Mouse (Mus musculus) left cerebral cortex, postnatal 25 days (tissue): ENCODE measurements around the gene Olfm1. TPM values are rescaled to one million over a fixed set of nuclear protein-coding genes. Genes with fewer than 3 reads are reported as not detected.

Experiments
- DNase-seq, 2 experiments: peaks; one replicate each; pipeline ENCODE4 v3.0.0; 2022; ENCODE audit warnings: low spot score in 2 of 2, mixed read lengths in 1 of 2
- intact Hi-C: fragments of 180-260 bp; cut with DNase I; formaldehyde crosslinking; loops from one replicate; pipeline ENCODE4 v1.15.1; 2025
- total RNA-seq, 2 experiments: library from RNA; stranded (reverse); gene quantifications; 2 replicates each; pipeline ENCODE4 v1.2.3; 2021

The Olfm1 gene
- 1,000 to 10,000 TPM; 1,581 to 1,689 TPM for total RNA-seq

DNA sequence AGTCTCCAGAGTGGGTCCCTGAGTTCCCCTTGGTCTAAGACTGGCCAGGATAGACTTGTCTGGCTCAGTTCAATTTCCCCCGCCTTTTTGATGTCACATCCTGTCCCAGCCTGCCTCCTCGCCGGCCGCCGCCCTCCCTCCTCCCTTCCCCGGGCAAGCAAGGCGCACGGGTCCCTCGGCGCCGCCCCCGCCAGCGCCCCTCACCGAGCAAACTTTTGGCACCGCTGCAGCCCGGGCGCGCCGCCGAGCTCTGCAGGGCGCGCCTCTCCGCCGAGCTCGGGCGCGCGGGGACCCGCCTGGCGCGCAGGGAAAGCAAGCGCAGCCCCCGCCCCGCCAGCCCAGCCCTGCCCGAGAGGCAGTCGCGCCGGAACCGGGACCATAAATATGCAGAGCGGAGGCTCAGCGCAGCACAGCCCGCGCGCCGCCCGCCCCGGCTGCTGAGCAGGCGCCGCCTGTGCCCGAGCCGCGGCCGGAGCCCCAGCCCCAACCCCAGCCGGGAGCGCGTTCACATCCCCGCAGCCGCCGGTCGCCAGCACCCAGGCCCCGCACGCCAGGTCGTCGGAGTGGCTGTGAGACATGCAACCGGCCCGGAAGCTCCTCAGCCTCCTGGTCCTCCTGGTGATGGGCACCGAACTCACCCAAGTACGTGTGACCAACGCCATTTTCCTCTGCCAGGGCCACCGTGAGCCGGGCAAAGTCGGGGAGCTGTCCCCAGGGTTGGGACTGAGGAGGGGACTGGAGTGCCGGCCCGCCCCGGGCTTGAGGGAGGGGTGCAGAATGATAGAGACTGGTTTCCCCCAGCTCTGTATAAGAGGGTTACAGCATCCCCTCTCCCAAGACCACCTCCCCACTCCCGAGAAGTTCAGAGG is at the start of gene Olfm1:
TSS of gene Olfm1 (plus strand) at position 172 of the 869 bp plus-strand sequence.
- intact Hi-C loops: loop anchor here (5.0 kb wide), 1 partner anchor 71 kb away; no protein-coding TSS in a partner anchor
- peak; percentile 86 to 87 for DNase-seq

DNA sequence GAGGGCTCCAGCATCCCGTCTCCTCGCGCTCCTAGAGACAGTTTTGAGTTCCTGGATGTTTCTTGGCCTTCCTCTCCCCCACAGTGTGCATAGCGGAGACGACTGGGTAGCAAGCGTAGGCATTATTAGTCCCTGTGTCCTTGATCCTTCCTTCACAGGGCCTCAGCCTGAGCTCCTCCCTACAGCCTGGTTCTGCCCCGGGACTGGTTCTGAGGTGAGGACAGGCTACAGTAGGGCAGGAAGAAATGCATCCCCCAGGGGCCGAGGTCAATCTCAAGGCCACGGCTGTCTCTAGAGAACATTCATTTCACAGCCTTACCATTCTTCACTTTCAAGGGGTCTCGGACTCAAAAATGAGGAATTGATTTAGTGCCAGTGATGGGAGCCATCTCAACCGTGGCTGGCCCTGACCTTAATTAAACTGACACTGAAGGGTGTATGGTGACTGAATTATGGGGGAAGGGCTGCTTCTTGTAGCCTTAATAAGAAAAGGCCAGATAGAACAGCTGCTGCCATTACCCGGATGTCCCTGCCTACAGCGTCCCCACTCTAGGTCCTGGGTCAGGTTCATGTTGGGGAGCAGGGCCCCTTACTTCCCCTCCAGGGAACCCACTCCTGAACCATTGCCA is 49.3 kb upstream of the Olfm1 start:
- no peak for DNase-seq
- intact Hi-C loops: no loop called here

DNA sequence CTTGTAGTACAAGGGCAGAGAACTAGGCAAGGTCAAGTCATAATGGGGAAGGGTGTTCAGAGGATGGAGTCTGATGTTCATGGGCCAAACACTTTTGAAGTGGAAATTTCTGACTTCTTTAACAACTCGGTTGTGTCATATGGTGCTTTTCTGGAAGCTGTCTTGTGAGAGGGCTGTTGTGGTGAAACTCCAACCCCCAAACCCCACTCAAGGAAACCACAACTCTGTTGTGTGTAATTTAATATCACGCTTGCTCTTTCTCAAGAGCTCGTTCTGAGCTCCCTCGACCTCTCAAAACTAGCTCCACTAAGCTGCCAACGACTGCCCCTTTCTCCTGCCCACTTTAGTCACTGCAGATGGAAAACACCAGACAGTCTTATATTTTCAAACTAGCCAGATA is 47.1 kb upstream of the Olfm1 start:
- no peak for DNase-seq
- intact Hi-C loops: no loop called here

DNA sequence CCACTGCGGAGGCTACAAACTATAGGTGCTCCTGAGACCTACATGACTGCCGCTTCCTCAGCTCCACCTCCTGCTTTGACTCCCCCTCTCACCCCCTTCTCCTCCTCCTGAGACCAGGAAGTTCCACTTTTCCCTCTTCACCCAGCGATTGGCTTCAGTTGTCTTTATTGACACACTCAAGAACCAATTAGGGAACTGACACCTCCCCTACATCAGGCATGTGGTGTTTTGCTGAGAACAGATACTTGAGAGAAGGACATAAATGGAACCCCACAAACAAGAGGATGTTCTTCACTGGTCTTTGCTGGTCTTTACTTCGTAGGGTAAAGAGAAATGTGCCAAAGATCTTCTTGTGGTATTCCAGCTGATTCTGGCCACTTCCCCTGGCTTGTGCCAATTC is 46.6 kb upstream of the Olfm1 start:
- no peak for DNase-seq
- intact Hi-C loops: no loop called here

DNA sequence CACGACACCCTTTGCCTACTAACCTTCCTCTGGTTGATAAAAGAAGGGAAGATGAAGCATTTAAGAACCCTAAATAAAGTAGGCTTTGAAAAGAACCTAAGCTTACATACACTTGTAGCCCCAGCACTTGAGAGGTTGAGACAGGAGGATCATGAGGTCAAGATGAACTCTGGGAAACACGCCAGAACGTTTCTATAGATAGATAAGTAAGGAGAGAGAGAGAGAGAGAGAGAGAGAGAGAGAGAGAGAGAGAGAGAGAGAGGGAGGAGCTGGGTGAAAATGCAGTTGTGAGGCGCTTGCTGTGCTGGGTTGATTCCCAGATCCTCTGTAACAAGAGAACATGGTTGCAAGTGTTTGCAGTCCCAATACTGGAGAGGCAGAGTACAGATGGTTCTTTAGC is 46.1 kb upstream of the Olfm1 start:
- DNase-seq: no peak
- intact Hi-C loops: no loop called here

DNA sequence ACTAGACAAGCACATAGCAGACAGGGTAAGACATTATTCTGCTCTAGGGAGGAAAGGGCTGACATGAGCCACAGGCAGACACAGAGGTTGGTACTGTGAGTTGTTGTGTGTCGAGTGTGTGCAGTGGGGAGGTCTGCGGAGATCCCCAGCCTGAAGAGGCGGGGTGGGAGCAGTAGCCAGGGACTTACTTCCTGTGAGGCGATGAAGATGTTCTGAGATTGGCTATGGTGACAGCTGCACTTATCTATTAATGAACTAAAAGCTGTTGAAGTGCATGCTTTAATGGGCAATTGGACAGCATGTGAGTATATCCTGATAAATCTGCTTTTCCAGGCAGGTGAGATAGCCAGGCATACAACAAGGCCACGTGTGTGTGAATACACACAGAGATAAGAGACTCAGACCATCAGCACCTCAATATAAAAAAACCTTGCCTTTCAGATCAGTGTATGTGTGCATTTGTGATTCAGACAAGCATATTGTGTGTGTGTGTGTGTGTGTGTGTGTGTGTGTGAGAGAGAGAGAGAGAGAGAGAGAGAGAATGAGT is 45.5 kb upstream of the Olfm1 start:
- intact Hi-C loops: no loop called here
- DNase-seq: no peak

DNA sequence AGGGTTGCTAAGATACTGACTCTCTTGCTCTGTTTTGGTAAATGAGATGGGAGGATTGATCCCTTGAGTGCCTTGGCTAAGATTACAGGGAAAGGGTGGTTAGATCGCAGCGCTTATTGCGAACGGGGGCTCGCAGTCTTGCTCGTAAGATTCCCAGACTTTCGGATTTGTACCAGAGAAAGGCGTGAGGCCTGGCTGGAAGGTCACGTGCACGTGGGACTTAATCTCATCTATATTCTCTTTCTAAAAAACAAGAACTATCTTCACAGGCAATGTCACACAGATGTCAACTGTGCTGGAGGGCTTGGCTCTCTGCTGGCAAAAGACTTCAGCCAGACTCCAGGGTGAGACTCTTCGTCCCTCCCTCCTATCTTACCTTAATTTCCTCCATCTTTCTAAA is 43.1 kb upstream of the Olfm1 start:
- no peak for DNase-seq
- intact Hi-C loops: no loop called here

DNA sequence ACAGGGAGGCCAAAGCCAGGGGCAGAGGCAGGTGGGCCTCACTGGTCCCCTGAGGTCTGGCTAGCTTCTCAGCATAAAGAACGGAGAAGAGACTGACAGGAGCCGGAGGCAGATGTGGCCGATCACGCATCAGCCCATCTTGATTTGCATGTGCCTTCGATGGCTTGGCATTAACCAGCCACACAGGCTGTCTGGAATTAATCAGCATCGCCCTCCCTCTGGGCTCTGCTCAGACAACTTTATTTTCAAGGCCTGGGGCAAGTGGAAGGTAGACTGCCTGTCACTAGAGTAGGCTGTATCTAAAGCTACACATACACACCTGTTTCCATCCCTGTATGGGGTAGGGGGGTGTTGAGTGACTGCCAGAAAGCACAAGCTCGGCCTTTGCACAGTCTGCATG is 32.2 kb upstream of the Olfm1 start:
- no peak for DNase-seq
- intact Hi-C loops: no loop called here

DNA sequence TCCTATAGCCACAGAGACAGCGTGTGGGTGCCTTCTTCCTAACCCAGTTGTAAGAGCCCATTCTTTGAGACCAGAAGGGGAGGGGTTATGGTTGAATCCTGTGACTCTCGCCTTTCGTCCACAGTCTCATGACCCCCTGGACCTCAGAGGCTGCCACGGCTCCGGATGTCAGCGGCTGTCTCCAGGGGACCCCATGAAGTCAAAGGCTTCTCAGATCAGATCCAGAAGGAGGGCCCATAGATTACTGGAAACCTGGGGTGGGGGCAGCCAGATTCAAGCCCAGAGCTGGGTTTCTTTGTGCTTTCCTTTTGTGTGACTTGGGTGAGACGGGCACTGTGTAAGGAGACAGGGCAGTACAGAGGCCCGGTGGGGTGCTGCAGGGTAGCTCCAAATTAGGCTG is 27.2 kb upstream of the Olfm1 start:
- DNase-seq: no peak

DNA sequence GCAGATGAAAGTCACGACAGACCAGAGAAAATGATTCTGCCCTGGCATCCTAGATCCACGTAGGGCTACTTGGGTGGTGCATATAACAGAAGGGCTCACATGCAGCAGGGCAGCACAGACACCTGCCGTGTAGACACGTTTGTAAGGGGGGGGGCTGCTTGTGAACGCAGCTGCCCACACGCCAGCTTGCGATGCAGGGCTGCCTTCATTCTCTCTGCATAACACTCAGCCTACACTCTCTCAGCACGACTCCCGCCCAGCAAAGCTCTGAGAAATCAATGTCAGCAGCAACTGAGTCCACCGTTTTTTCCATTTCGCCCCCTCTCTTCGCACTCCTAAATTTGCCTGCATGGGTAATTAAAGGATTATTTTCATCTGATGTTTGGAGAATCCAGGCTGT is 23.5 kb upstream of the Olfm1 start:
- peak; percentile 81 to 96 for DNase-seq
- intact Hi-C loops: loop anchor here (1.0 to 2.0 kb wide), 3 partner anchors 65 to 101 kb away; no protein-coding TSS in a partner anchor

More for the DNA sequence above, 27.2 kb upstream of the Olfm1 start:
- intact Hi-C loops: no loop called here

DNA sequence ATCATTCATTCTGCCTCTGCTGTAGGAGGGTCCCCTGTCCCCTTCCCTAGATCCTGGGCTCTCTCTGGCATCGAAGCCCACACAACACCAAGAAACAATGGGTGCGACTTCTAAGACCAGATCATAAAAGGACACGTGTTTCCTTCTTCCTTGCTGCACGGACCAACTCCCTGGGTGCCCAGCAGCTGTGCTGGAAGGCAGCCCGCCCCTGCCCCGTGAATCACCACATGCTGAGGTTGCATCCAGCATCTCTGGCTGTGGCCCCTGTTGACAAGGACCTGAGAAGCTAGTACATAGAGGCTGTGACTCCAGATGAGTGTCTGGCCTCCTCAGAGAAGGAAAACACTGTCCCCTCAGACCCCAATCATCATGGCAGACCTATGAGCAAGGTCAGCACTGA is 20.8 kb upstream of the Olfm1 start:
- intact Hi-C loops: no loop called here
- DNase-seq: peak in 1 of 2 experiments; percentile 9

DNA sequence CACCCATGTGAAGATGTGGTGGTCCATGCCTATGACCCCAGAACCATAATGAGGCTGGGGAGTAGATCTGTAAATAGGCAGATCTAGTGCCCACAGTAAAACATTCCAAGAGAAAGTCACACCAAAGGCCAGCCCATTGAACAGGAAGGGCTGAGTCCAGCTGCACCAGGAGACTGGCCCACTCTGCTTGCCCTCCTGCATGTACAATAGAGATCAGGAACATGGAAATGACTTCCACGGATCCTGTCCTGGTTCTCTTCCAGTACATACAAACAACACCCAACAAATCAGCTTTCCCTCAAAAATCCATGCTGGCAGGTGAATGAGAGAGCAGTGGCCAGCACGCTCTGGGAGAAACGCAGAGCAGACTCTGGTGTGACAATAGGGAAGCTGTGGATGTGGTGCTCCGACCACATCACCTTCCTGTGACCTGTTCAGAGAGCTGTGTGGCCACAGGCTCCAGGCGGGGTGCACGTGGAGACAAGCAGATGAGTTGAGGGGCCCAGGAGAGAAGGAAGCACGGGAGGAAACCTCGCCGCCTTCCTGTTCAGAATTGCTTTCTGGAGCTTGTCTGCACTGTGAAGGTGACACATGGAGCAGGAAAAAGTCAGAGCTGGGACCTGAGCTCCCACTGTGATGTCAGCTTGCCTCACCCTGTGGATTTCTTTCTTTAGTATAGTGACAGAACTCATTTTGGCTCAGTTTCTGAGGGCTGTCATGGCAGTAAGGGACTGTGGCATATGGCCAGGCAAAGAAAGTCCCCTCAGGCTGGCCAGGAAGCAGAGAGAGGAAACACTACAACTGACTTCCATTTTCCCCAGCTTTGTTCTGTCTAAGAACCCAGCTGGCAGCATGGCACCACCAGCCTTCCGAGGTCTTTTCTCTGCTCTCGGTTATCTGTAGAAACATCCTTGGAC is 19.3 kb upstream of the Olfm1 start:
- intact Hi-C loops: no loop called here
- no peak for DNase-seq

DNA sequence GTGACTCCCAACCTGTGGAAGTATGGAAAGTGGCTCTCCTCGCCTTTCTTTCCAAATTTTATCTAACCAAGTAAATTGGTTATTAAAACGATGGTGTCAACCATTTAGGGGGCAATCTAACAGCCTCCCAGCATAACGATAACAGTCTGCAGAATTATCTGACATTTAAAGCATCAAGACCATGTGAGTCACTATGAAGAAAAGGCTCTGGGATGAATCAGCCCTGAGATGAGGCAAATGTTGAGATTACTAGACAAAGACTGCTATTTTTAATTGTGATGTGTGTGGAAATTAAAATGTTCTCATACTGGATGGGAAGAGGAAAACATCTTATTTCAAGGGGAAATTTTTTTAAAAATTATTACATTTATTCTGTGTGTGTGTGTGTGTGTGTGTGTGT is 18.4 kb upstream of the Olfm1 start:
- peak in 1 of 2 experiments; percentile 53 for DNase-seq
- intact Hi-C loops: no loop called here

DNA sequence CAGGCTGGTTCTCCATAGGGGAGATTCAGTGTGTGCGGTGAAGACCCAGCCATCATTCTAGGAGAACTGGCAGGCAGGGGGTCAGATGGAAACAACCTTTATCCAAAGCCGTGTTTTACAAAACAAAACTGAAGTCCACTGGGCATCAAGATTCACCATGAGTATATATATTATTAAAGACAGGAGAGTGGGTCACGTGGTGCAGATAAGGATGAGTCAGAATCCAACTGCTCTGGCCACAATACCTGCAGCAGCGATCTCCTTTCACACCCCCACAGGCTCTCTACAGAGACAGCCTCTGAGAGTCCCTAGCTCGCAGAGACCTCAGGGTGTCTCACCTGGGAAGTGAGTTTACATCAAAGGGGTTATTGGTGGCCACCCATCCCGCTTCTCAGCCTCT is 14.2 kb upstream of the Olfm1 start:
- DNase-seq: no peak
- intact Hi-C loops: no loop called here

DNA sequence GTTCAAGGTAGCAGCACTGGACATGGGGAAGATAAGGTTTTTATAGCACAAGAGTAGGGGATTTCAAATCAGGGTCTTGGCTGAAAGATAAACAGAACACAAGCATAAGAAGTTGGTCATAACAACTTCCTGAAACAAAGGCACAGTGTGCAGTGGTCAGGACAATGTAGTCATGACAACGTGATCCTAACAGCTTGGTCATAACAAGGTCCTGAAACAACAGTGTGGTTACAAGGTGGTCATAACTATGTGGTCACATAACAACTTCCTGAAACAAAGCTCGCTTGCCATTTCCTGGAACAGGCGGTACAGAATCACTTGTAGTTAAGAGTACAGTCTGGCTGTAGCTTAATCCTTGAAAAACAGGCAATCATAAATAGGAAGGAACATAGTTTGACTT is 12.7 kb upstream of the Olfm1 start:
- DNase-seq: no peak
- intact Hi-C loops: no loop called here

DNA sequence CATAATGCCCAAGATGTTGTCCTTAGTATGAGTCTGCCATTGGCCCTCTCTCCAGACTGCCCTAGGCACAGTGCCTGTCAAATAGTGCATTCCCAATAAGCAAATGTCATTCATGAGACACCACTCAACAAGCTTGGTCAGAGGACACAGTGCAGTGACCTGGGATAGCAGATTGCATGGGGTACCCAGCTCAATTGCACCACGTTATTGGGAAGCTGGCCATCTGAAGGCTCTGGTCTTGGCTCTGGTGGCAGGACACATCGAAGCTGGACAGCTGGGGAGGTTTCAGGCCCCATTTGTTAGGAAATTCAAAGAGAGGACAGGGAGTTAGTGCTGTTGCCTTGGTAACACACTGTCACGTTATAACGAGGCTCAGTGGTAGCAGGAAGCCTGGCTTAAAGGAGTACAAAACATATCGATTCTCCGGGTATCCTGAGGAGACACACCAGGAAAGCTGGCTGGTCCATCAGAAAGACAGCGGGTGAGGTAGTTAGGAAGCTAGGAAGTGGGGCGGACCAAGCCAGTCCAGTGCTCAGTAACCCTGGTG is 4.3 kb upstream of the Olfm1 start:
- intact Hi-C loops: no loop called here
- peak in 1 of 2 experiments; percentile 36 for DNase-seq

DNA sequence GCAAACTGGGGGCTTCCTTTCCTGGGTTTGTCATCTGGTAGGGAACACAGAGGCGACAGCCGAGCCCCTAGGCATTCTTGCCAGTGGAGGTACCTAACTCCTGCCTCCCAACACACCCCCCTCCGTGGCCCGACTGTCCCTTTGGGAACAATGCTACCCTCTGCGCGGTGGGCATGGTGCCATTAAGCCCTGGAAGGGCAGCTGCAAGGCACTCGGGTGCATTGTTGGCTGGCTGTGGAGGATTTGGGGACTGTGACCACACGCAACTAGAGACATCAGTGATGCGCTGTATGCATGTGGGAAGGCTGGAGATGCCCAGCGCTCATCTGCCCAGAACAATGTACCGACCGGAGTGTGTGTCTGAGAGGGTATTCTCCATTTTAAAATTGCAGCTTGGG is 897 bp downstream of the Olfm1 start:
- intact Hi-C loops: loop anchor here (1.0 to 5.0 kb wide), 3 partner anchors 71 to 124 kb away; no protein-coding TSS in a partner anchor
- peak in 1 of 2 experiments; percentile 38 for DNase-seq

DNA sequence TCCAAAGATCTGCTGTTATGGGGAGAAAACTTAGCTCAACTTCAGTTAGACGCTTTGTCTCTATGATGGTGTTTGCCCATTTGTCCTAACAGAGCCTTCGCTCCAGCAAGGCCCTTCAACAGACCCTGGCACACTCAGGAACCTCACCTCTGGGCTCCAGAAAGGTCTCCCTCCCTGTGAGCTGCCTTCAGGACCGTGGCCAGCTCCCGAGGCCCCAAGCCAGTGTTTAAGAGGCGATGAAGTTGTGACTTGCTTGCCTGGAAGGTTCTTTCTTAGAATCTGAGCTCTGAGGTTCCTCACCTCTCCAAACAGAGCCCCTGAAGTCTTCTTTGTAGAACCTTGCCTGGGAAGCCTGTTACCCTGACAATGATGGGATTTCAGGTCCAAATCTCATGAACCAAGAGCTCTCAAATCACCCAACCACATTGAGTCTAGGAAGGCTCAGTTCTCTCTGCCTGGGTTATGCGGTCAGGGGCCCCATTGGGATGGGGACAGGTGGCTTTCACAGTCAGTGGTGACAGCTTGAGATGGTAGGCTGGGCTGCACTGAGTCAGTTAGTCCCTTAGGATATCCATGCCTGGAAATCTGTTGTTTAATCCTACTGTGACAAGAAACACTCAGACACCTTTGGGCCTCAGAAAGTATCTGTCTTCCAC is 2.3 kb downstream of the Olfm1 start:
- DNase-seq: peak in 1 of 2 experiments; percentile 11
- intact Hi-C loops: loop anchor here (1.0 to 5.0 kb wide), 5 partner anchors 73 to 423 kb away; no protein-coding TSS in a partner anchor

DNA sequence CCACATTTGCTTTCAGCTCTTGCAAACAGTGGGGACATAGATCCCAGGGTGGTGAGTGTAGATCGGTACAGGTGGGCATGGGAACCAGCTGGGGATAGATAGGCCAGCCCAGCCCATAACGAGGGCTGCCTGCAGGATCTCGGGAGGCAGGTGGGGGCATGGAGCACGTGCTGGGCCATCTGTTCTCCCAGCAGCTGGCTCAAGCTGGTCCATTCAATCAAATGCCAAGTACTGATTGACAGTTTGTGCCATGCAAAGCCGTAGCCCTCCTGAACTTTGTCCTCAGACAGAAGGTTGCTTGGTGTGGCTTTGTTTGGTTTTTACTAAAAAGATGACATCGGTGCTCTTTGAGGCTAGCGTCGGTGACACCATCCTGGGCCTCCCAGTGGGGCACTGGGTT is 2.9 kb downstream of the Olfm1 start:
- DNase-seq: peak in 1 of 2 experiments; percentile 7
- intact Hi-C loops: loop anchor here (2.0 to 5.0 kb wide), 3 partner anchors 97 to 423 kb away; no protein-coding TSS in a partner anchor
